Mouse (Mus musculus) bone marrow, adult 2 months (tissue): ENCODE measurements around the gene Hist1h1a.

Experiments
- CTCF ChIP-seq: fragments of 200-500 bp; IDR thresholded peaks from 2 replicates; pipeline ENCODE4 v1.5.1; 2011; ENCODE audit warnings: low read length, control low read depth; ENCODE audit not compliant: control insufficient read depth, insufficient read depth
- POLR2A ChIP-seq: fragments of 200-500 bp; IDR thresholded peaks from 2 replicates; pipeline ENCODE4 v1.6.1; 2011; ENCODE audit warnings: low read depth, mild to moderate bottlenecking, control low read depth, low read length, borderline replicate concordance; ENCODE audit not compliant: control insufficient read depth

- no peak for TF ChIP-seq CTCF
- no peak for TF ChIP-seq POLR2A
Measured at GRCm38 (mm10) chr13:23763242-23763585, 252 bp upstream of the Hist1h1a start.
